Mouse (Mus musculus) hindbrain, embryonic 16.5 days (tissue): ENCODE results near the gene Akap12. TPM values are rescaled to one million over a fixed set of nuclear protein-coding genes. Genes with fewer than 3 reads are reported as not detected.

Source experiments
- ATAC-seq: fragments of 200-750 bp; cut with Nextera tagmentation; 2 replicates; pipeline ENCODE4 v1.8.0; 2017; ENCODE audit warnings: moderate TSS enrichment, moderate library complexity
- H3K27ac ChIP-seq: fragments of 300-500 bp; sonication (generic); 2 replicates; pipeline ENCODE4 v1.5.1; 2014; ENCODE audit warnings: low read depth, mild to moderate bottlenecking, control low read depth, low read length, moderate library complexity
- H3K27me3 ChIP-seq: fragments of 300-500 bp; sonication (generic); replicated peaks from 2 replicates; pipeline ENCODE4 v1.6.1; 2014; ENCODE audit warnings: low read length; ENCODE audit not compliant: control insufficient read depth, insufficient read depth
- H3K36me3 ChIP-seq: fragments of 300-500 bp; sonication (generic); 2 replicates; pipeline ENCODE4 v1.6.1; 2014; ENCODE audit warnings: mild to moderate bottlenecking, low read length, moderate library complexity, mixed read lengths; ENCODE audit not compliant: control insufficient read depth, insufficient read depth
- H3K4me1 ChIP-seq: fragments of 300-500 bp; sonication (generic); 2 replicates; pipeline ENCODE4 v1.6.1; 2014; ENCODE audit warnings: low read depth, low read length; ENCODE audit not compliant: control insufficient read depth, insufficient read depth
- H3K4me2 ChIP-seq: fragments of 300-500 bp; sonication (generic); 2 replicates; pipeline ENCODE4 v1.6.1; 2014; ENCODE audit warnings: mild to moderate bottlenecking, low read length, control low read depth, moderate library complexity
- H3K4me3 ChIP-seq: fragments of 300-500 bp; sonication (generic); 2 replicates; pipeline ENCODE4 v1.5.1; 2014; ENCODE audit warnings: mild to moderate bottlenecking, low read length, control low read depth, moderate library complexity
- H3K9ac ChIP-seq: fragments of 300-500 bp; sonication (generic); 2 replicates; pipeline ENCODE4 v1.6.1; 2014; ENCODE audit warnings: low read depth, mild to moderate bottlenecking, control low read depth, low read length, moderate library complexity
- H3K9me3 ChIP-seq: fragments of 300-500 bp; sonication (generic); 2 replicates; pipeline ENCODE4 v1.6.1; 2014; ENCODE audit warnings: mild to moderate bottlenecking, low read length, moderate library complexity; ENCODE audit not compliant: control insufficient read depth
- WGBS: fragments of 180-500 bp; shearing (Covaris S2); extraction: QIAGEN DNeasy Blood & Tissue Kit; methylation state at CpG from one replicate; pipeline ENCODE4 v1.1.7; 2014; 5-methylcytosine and 5-hydroxymethylcytosine counted together
- polyA plus RNA-seq: library from polyadenylated mRNA; unstranded; fragments of >200 nt; fragmentation: Nextera tagmentation; extraction: Ambion mirVana; gene quantifications from 2 replicates; pipeline ENCODE4 v1.2.1, GENCODE M21; 2015

The Akap12 gene
- polyA plus RNA-seq, 1 experiment from 2014 or later = 42.4 TPM

DNA sequence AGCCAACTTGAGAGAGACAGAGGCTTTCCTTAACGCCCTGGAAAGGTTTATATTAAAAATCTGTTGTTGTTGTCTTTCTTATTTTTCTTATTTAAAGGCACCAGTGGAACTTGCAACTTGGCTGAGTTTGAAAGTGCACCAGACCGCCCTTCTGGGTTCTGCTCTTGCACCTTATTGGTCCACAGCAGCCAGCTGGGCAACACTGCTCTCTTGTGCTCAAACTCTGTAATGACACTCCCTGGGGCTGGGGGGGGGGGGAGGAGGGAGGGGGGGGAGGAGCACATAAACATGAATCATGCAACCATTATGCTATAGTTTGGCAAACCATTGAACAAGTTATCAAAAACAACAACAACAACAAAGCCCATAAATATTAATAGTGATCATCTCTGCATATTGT is 75.2 kb downstream of the Akap12 start:
- no peak overlapping the region for H3K4me3 ChIP-seq
- H3K9ac ChIP-seq = no peak overlapping the region
- H3K27me3 ChIP-seq = no peaks in the 10 kb centered on the region
- H3K4me2 ChIP-seq = no peak overlapping the region
- H3K27ac ChIP-seq = no peak overlapping the region
- no peak for ATAC-seq
- no peaks in the 10 kb centered on the region for H3K4me1 ChIP-seq
- no peaks in the 10 kb centered on the region for H3K36me3 ChIP-seq
- WGBS = 35% methylated on average over 2 of the region's 2 CpGs
- H3K9me3 ChIP-seq = no peaks in the 10 kb centered on the region

DNA sequence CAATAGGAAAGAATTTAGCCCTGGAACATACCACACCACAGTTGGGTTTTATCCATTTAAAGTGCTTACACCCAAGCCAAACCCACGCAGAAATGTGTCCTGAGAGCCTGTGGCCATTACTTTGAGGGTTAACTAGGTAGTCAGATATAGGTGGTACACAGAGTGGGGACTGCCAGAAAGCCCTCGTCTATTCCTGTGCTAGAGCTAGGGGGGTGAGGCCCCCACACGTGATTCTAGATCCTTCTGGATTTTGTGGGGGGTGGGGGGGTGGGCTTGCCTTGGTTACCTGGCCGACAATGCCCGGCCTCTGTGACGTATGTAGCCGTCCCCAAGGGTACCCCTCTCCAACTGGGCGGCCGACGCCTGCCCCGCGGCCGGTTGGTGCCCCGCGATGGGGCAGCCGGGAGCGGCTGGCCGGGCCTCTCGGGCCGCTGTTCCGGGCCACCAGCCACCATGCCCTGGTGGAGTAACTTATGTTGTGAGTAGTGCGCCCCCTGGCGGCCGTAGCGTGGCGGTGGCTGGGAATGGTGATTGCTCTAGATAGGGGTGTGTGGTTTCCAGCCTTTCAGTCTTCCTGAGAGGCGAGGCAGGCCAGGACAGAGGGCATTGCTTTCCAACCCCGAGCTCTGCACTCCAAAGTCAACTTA is 80.4 kb downstream of the Akap12 start:
- H3K27me3 ChIP-seq = no peaks in the 10 kb centered on the region
- ATAC-seq = peak; percentile 84
- no peak overlapping the region; the same call in 1 of the 2 replicates for H3K9ac ChIP-seq
- 8% methylated on average over 16 of the region's 28 CpGs for WGBS
- peak overlapping the region; percentile 60 for H3K4me2 ChIP-seq
- H3K9me3 ChIP-seq = no peaks in the 10 kb centered on the region
- H3K4me1 ChIP-seq = peaks cover 2% of the 10 kb centered on the region; the same call in 1 of the 2 replicates
- no peaks in the 10 kb centered on the region for H3K36me3 ChIP-seq
- peak overlapping the region; percentile 26 for H3K4me3 ChIP-seq
- no peak overlapping the region for H3K27ac ChIP-seq

DNA sequence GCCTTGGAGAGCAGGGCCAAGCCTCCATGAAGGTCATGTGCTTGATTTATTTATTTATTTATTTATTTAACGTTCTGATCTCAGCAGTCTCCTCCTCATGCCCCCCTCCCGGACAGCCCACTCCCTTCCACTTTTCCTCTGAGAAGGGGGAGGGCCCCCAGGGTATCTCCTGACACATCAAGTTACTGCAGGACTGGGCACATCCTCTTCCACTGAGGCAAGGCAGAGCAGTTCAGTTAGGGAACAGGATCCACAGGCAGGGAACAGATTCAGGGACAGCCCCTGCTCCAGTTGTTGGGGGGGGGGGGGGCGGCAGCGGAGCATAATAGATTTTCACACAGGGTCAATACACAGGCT is 80.9 kb downstream of the Akap12 start:
- no peak overlapping the region for H3K9ac ChIP-seq
- no peak overlapping the region for H3K4me3 ChIP-seq
- H3K36me3 ChIP-seq = no peaks in the 10 kb centered on the region
- WGBS = 68% methylated on average over 4 of the region's 4 CpGs
- no peaks in the 10 kb centered on the region for H3K27me3 ChIP-seq
- peak overlapping the region; percentile 60; the same call in 1 of the 2 replicates for H3K4me2 ChIP-seq
- H3K27ac ChIP-seq = no peak overlapping the region
- H3K4me1 ChIP-seq = peaks cover 2% of the 10 kb centered on the region; the same call in 1 of the 2 replicates
- peak; percentile 44 for ATAC-seq
- no peaks in the 10 kb centered on the region for H3K9me3 ChIP-seq

DNA sequence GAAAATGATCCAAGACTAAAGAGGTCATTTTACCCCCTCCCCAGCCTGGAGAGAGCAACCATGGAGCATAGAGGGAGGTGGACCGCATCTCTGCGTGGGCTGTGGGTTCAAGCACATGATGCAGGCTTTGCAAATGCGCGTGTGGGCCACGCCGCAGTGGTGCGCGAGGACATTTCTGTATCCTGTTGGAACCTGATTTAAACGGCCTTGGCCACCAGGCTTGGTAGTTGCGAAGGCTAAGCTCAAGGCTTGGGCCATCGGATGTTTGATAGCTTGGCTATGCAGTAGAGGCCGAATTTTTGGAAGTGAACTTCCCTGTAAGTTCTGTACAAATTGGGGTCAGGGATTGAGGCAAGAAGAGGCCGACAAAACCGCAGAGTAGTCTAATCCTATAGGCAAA is 81.4 kb downstream of the Akap12 start:
- no peak for ATAC-seq
- no peaks in the 10 kb centered on the region for H3K9me3 ChIP-seq
- no peak overlapping the region for H3K9ac ChIP-seq
- no peak overlapping the region for H3K27ac ChIP-seq
- peaks cover 2% of the 10 kb centered on the region; the same call in 1 of the 2 replicates for H3K4me1 ChIP-seq
- no peak overlapping the region for H3K4me2 ChIP-seq
- H3K27me3 ChIP-seq = no peaks in the 10 kb centered on the region
- no peak overlapping the region for H3K4me3 ChIP-seq
- H3K36me3 ChIP-seq = no peaks in the 10 kb centered on the region
- WGBS = 98% methylated on average over 14 of the region's 14 CpGs

DNA sequence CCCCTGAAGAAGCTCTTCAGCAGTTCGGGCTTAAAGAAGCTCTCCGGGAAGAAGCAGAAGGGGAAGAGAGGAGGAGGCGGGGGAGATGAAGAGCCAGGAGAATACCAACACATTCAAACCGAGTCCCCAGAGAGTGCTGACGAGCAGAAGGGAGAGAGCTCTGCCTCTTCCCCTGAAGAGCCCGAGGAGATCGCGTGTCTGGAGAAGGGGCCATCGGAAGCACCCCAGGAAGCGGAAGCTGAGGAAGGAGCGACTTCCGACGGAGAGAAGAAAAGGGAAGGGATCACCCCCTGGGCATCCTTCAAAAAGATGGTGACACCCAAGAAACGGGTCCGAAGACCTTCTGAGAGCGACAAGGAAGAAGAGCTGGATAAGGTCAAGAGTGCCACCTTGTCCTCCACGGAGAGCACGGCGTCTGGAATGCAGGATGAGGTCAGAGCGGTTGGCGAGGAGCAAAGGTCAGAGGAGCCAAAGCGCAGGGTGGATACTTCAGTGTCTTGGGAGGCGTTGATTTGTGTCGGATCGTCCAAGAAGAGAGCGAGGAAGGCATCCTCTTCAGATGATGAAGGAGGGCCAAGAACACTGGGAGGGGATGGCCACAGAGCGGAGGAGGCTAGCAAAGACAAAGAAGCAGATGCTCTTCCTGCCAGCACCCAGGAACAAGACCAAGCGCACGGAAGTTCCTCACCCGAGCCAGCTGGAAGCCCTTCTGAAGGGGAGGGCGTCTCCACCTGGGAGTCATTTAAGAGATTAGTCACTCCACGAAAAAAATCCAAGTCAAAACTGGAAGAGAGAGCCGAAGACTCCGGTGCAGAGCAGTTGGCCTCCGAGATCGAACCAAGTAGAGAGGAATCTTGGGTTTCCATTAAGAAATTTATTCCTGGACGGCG is 88.4 kb downstream of the Akap12 start:
- Histone ChIP-seq H3K27me3 (no peaks in the 10 kb centered on the region), H3K9me3 (no peaks in the 10 kb centered on the region), H3K4me1 (no peaks in the 10 kb centered on the region), H3K9ac (no peak overlapping the region), H3K4me2 (no peak overlapping the region), H3K4me3 (no peak overlapping the region), H3K36me3 (peaks cover 28% of the 10 kb centered on the region), H3K27ac (no peak overlapping the region)
- ATAC-seq = no peak
- WGBS = 92% methylated on average over 38 of the region's 38 CpGs

DNA sequence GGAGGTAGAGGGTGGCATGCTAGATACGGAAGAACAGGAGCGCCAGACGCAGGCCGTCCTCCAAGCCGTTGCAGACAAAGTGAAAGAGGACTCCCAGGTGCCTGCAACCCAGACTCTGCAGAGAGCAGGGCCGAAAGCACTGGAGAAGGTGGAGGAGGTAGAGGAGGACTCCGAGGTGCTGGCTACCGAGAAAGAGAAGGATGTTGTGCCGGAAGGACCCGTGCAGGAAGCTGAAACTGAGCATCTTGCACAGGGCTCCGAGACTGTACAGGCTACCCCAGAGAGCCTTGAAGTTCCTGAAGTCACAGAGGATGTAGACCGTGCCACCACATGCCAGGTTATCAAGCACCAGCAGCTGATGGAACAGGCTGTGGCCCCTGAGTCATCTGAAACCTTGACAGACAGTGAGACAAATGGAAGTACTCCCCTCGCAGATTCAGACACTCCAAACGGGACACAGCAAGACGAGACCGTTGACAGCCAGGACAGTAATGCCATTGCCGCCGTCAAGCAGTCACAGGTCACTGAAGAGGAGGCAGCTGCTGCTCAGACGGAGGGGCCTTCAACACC is 89.8 kb downstream of the Akap12 start:
- WGBS = 89% methylated on average over 19 of the region's 19 CpGs
- no peak overlapping the region for H3K9ac ChIP-seq
- H3K36me3 ChIP-seq = peaks cover 28% of the 10 kb centered on the region
- ATAC-seq = no peak
- no peak overlapping the region for H3K4me2 ChIP-seq
- H3K27ac ChIP-seq = no peak overlapping the region
- no peaks in the 10 kb centered on the region for H3K9me3 ChIP-seq
- H3K27me3 ChIP-seq = no peaks in the 10 kb centered on the region
- no peak overlapping the region for H3K4me3 ChIP-seq
- H3K4me1 ChIP-seq = no peaks in the 10 kb centered on the region

DNA sequence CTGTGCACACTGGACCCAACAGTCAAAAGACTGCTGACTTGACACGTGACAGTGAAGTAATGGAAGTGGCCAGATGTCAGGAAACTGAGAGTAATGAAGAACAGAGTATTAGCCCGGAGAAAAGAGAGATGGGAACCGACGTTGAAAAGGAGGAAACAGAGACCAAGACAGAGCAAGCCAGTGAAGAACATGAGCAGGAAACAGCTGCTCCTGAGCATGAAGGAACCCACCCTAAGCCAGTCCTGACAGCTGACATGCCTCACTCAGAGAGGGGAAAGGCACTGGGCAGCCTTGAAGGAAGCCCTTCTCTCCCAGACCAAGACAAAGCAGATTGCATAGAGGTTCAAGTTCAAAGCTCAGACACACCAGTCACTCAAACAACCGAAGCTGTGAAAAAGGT is 90.5 kb downstream of the Akap12 start:
- Histone ChIP-seq H3K4me3 (no peak overlapping the region), H3K27me3 (no peaks in the 10 kb centered on the region), H3K4me1 (no peaks in the 10 kb centered on the region), H3K36me3 (peaks cover 28% of the 10 kb centered on the region), H3K9ac (no peak overlapping the region), H3K27ac (no peak overlapping the region), H3K4me2 (no peak overlapping the region), H3K9me3 (no peaks in the 10 kb centered on the region)
- 81% methylated on average over 5 of the region's 5 CpGs for WGBS
- no peak for ATAC-seq

DNA sequence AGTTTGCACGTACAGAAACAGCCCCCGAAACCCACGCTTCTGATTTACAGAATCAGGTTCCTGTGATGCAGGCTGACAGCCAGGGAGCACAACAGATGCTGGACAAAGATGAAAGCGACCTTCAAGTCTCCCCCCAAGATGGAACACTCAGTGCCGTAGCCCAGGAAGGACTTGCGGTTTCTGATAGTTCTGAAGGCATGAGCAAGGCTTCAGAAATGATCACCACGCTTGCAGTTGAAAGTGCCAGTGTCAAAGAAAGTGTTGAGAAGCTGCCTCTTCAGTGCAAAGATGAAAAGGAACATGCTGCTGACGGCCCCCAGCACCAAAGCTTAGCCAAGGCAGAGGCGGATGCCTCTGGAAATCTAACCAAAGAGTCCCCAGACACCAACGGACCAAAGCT is 91.3 kb downstream of the Akap12 start:
- no peaks in the 10 kb centered on the region for H3K27me3 ChIP-seq
- no peak for ATAC-seq
- 87% methylated on average over 10 of the region's 10 CpGs for WGBS
- H3K36me3 ChIP-seq = peaks cover 28% of the 10 kb centered on the region
- H3K4me2 ChIP-seq = no peak overlapping the region
- no peaks in the 10 kb centered on the region for H3K9me3 ChIP-seq
- no peak overlapping the region for H3K27ac ChIP-seq
- H3K4me1 ChIP-seq = no peaks in the 10 kb centered on the region
- H3K4me3 ChIP-seq = no peak overlapping the region
- no peak overlapping the region for H3K9ac ChIP-seq

DNA sequence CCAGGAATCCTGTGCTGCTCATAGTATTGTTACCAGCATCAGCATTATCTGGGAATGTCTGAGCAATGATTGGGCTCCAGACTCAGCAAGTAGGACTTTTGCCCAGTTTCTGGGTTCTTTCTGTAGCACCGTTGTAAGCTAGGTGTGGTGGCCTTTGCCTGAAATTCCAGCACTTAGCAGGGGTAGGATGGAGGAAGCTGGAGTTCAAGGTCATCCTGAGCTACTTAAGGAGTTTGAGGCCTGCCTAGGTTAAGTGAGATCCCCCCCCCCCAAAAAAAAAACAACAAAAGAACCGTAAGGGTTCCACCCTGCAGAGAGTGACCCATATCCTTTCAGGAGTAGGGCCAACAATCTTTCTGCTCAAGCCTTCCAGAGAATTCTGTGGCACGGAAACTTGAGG is 98.4 kb downstream of the Akap12 start:
- Histone ChIP-seq H3K27ac (no peak overlapping the region), H3K9me3 (peaks cover 4% of the 10 kb centered on the region), H3K9ac (no peak overlapping the region), H3K36me3 (peaks cover 12% of the 10 kb centered on the region), H3K4me3 (no peak overlapping the region), H3K27me3 (no peaks in the 10 kb centered on the region), H3K4me1 (no peaks in the 10 kb centered on the region), H3K4me2 (no peak overlapping the region)
- 91% methylated on average over 3 of the region's 3 CpGs for WGBS
- ATAC-seq = no peak
